Mouse (Mus musculus) left cerebral cortex, adult 2 months (tissue): ENCODE measurements around the gene Eef2k. TPM values are rescaled to one million over a fixed set of nuclear protein-coding genes. Genes with fewer than 3 reads are reported as not detected.
A peak's percentile ranks its signal among the peaks of the same experiment; 100 is the strongest.
"Not testable (repeated sequence)": the region's sequence is repeated elsewhere in the genome, so short reads cannot be mapped to it uniquely, and the experiment has no call there.

ENCODE experiments used
- DNase-seq, 2 experiments: peaks; one replicate each; pipeline ENCODE4 v3.0.0; 2021 to 2022; ENCODE audit warnings: low spot score in 2 of 2, mixed read lengths in 1 of 2; ENCODE audit errors: extremely low spot score in 1 of 2
- H3K27ac ChIP-seq: fragments of 200-600 bp; 2 replicates; pipeline ENCODE4 v1.8.1; 2022
- H3K4me3 ChIP-seq: fragments of 200-600 bp; 2 replicates; pipeline ENCODE4 v1.8.1; 2022
- CTCF ChIP-seq: fragments of 200-600 bp; IDR thresholded peaks from 2 replicates; pipeline ENCODE4 v1.8.1; 2022; ENCODE audit warnings: antibody characterized with exemption, mild to moderate bottlenecking, moderate library complexity
- intact Hi-C: fragments of 180-260 bp; cut with DNase I; formaldehyde crosslinking; loops from one replicate; pipeline ENCODE4 v1.15.1; 2025
- total RNA-seq, 2 experiments: library from RNA; stranded (reverse); gene quantifications; 2 replicates each; pipeline ENCODE4 v1.2.3; 2021

Eef2k gene
- total RNA-seq, 2 experiments from 2014 or later: 34.1 to 34.4 TPM

GRCm38 (mm10) chr7:120883523-120884290 lies 41.1 kb downstream of the Eef2k start:
- TF ChIP-seq CTCF: no peak
- DNase-seq: no peak
- no peak overlapping the region for H3K27ac ChIP-seq
- intact Hi-C loops: no loop called here
- H3K4me3 ChIP-seq: no peak overlapping the region

GRCm38 (mm10) chr7:120884746-120885145 lies 42.1 kb downstream of the Eef2k start:
- intact Hi-C loops: no loop called here
- Histone ChIP-seq H3K4me3 (no peak overlapping the region), H3K27ac (no peak overlapping the region)
- TF ChIP-seq CTCF: no peak
- no peak for DNase-seq

GRCm38 (mm10) chr7:120893123-120893522 lies 50.5 kb downstream of the Eef2k start:
- no peak for DNase-seq
- no peak overlapping the region for H3K27ac ChIP-seq
- no peak for TF ChIP-seq CTCF
- H3K4me3 ChIP-seq: no peak overlapping the region
- intact Hi-C loops: no loop called here

- no peak overlapping the region for H3K27ac ChIP-seq
- DNase-seq: no peak
- TF ChIP-seq CTCF: no peak
- H3K4me3 ChIP-seq: no peak overlapping the region
- intact Hi-C loops: no loop called here
Measured at GRCm38 (mm10) chr7:120897054-120897453, 54.4 kb downstream of the Eef2k start.

- Histone ChIP-seq H3K27ac (no peak overlapping the region), H3K4me3 (no peak overlapping the region)
- TF ChIP-seq CTCF: no peak
- DNase-seq: no peak
- intact Hi-C loops: no loop called here
Measured at GRCm38 (mm10) chr7:120897711-120898335, 55.2 kb downstream of the Eef2k start.

GRCm38 (mm10) chr7:120900191-120900590 lies 57.6 kb downstream of the Eef2k start:
- no peak for TF ChIP-seq CTCF
- no peak for DNase-seq
- intact Hi-C loops: no loop called here

GRCm38 (mm10) chr7:120901701-120902100 lies 59.1 kb downstream of the Eef2k start:
- TF ChIP-seq CTCF: no peak
- Histone ChIP-seq H3K4me3 (no peak overlapping the region), H3K27ac (no peak overlapping the region)
- intact Hi-C loops: no loop called here
- no peak for DNase-seq

More at GRCm38 (mm10) chr7:120900191-120900590, 57.6 kb downstream of the Eef2k start:
- H3K4me3 ChIP-seq: no peak overlapping the region
- H3K27ac ChIP-seq: no peak overlapping the region

GRCm38 (mm10) chr7:120902931-120903330 lies 60.3 kb downstream of the Eef2k start:
- H3K4me3 ChIP-seq: no peak overlapping the region
- H3K27ac ChIP-seq: no peak overlapping the region

GRCm38 (mm10) chr7:120910172-120910571 lies 67.5 kb downstream of the Eef2k start:
- H3K4me3 ChIP-seq, DNase-seq, H3K27ac ChIP-seq: not testable (repeated sequence)
- TF ChIP-seq CTCF: peak; percentile 24; the same call in 1 of the 2 replicates
- intact Hi-C loops: loop anchor here (10.0 kb wide), 1 partner anchor 235 kb away; the partner anchor contains the start of genes Mosmo and Pdzd9

More at GRCm38 (mm10) chr7:120902931-120903330, 60.3 kb downstream of the Eef2k start:
- intact Hi-C loops: no loop called here
- no peak for DNase-seq
- no peak for TF ChIP-seq CTCF

- H3K4me3 ChIP-seq, H3K27ac ChIP-seq, DNase-seq: not testable (repeated sequence)
- intact Hi-C loops: loop anchor here (10.0 kb wide), 1 partner anchor 236 kb away; the partner anchor contains the start of genes Mosmo and Pdzd9
Measured at GRCm38 (mm10) chr7:120911268-120911667, 68.6 kb downstream of the Eef2k start.

GRCm38 (mm10) chr7:120913332-120913731 lies 70.7 kb downstream of the Eef2k start:
- no peak overlapping the region for H3K4me3 ChIP-seq
- TF ChIP-seq CTCF: peak; percentile 32
- intact Hi-C loops: loop anchor here (10.0 kb wide), 1 partner anchor 239 kb away; the partner anchor contains the start of genes Mosmo and Pdzd9
- H3K27ac ChIP-seq: no peak overlapping the region
- DNase-seq: no peak

GRCm38 (mm10) chr7:120916262-120916875 lies 73.7 kb downstream of the Eef2k start:
- H3K4me3 ChIP-seq: no peak overlapping the region
- intact Hi-C loops: loop anchor here (2.0 to 10.0 kb wide), 2 partner anchors 74 to 242 kb away; partner anchors contain the start of genes Eef2k, Mosmo and Pdzd9
- TF ChIP-seq CTCF: no peak

More at GRCm38 (mm10) chr7:120916262-120916875, 73.7 kb downstream of the Eef2k start:
- DNase-seq: no peak
- H3K27ac ChIP-seq: no peak overlapping the region
